Mouse (Mus musculus): ENCODE results near the gene Taf3. TPM values are rescaled to one million over a fixed set of nuclear protein-coding genes. Genes with fewer than 3 reads are reported as not detected.

Taf3 gene
- polyA plus RNA-seq, 2 experiments, result 9.2 to 12.4 TPM

DNA sequence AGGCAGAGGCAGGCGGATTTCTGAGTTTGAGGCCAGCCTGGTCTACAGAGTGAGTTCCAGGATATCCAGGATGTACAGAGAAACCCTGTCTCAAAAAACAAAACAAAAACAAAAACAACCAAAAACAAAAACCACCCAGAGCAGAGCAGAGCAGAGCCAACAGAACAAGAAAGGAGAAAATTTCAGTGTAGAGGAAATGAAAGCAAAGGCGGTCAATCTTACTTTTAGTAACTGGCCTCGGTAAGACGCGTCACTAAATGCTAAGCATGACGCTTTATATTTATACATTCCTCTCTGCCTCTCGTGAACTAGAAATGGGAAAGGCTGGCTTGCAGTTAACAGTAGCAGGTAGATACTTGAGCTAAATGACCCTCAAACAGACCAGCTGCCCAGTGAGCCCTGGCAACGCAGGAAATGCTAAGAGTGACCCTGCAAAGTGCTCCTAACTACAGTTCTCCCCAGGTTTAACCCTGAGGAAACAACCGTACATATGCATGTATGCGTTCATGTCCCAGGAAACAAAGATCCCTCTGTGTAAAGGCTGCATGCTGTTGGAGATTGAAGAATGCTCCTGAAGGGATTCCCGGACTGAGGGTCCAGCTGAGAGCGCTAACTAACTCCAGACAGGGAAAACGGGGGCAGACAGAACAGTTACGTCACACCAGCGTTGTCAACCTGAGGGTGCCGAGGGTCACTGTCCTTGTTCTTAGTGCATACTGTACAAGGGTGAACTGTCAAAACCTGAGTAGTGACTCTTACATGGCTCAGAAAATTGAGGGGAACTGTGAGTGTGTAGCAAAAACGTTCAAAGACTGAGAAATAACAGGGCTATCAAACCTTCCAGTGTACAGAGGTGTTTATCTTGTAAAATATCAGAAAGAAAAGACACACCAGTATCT is 58.5 kb downstream of the Taf3 start:
- DNase-seq (ENCODE audit: low spot score) (no peak), ATAC-seq (ENCODE audit: low FRiP score, low read depth) (no peak; the same call in 1 of the 2 replicates)
- Histone ChIP-seq H3K36me3 (ENCODE audit: control insufficient read depth, insufficient read depth, low read length) (no peaks in the 10 kb centered on the region), H3K9me3 (ENCODE audit: control insufficient read depth, low read length) (no peaks in the 10 kb centered on the region), H3K4me3 (replicated peaks; ENCODE audit: low read length) (no peak overlapping the region), H3K9ac (ENCODE audit: low read depth, low read length, severe bottlenecking) (no peak overlapping the region), H3K4me2 (replicated peaks; ENCODE audit: low read depth, low read length, severe bottlenecking) (no peak overlapping the region), H3K4me1 (ENCODE audit: control insufficient read depth, insufficient read depth, low read length) (peaks cover 5% of the 10 kb centered on the region; the same call in 1 of the 2 replicates), H3K27me3 (ENCODE audit: control insufficient read depth, insufficient read depth, low read length) (no peaks in the 10 kb centered on the region), H3K27ac (replicated peaks; ENCODE audit: low read depth, low read length) (no peak overlapping the region)
- 54% methylated on average over 17 of the region's 17 CpGs for WGBS
- TF ChIP-seq POLR2A (IDR thresholded peaks at IDR 0.05; ENCODE audit: borderline replicate concordance, extremely low read depth, insufficient read depth, insufficient read length), result no peak

DNA sequence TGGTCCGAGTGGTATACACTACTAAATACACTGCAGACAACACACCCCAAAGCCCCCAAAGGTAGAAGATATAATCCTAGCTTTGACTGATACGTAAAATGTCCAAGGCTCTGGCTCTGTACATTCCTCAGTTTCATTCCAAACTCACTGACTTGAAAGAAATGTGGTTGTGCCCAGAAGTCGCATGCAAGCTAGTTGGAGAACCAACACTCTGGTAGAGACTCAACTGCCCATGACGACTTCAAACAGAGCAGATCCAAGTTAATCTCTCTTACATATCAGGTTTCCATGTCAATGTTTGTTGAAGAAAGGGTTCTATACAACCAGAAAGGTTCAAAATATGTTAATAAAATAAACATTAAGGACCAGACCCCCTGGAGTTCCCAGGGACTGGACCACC is 60.1 kb downstream of the Taf3 start:
- WGBS, result 85% methylated on average over 4 of the region's 4 CpGs
- no peak overlapping the region for H3K4me3 ChIP-seq (replicated peaks; ENCODE audit: low read length)
- H3K36me3 ChIP-seq (ENCODE audit: control insufficient read depth, insufficient read depth, low read length), result no peaks in the 10 kb centered on the region
- no peak for DNase-seq (ENCODE audit: low spot score)
- no peak overlapping the region for H3K4me2 ChIP-seq (replicated peaks; ENCODE audit: low read depth, low read length, severe bottlenecking)
- no peak for ATAC-seq (ENCODE audit: low FRiP score, low read depth)
- no peak for TF ChIP-seq POLR2A (IDR thresholded peaks at IDR 0.05; ENCODE audit: borderline replicate concordance, extremely low read depth, insufficient read depth, insufficient read length)
- no peak overlapping the region for H3K9ac ChIP-seq (ENCODE audit: low read depth, low read length, severe bottlenecking)
- peaks cover 5% of the 10 kb centered on the region; the same call in 1 of the 2 replicates for H3K4me1 ChIP-seq (ENCODE audit: control insufficient read depth, insufficient read depth, low read length)
- H3K9me3 ChIP-seq (ENCODE audit: control insufficient read depth, low read length), result no peaks in the 10 kb centered on the region
- no peak overlapping the region for H3K27ac ChIP-seq (replicated peaks; ENCODE audit: low read depth, low read length)
- H3K27me3 ChIP-seq (ENCODE audit: control insufficient read depth, insufficient read depth, low read length), result no peaks in the 10 kb centered on the region

DNA sequence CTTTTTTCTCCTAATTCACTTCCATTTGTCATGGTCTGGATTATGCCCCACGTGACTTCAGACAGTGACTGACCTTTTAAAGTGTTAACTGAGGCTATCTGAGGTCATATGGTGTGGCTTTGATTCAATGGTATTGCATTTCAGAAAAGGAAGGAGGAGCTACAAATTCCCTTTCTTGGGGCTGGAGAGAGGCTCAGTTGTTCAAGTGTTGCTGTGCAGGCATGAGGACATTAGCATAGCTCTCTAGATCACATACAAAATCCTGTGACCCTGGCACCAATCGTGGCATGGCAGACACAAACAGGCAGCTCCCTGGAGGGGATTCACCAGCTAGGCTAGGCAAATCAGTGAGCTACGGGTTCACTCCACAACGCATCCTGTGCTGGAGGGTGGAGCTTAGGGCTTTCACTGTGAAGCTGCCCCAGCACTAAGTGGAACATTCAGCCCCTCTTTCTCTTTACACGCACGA is 62.4 kb downstream of the Taf3 start:
- Histone ChIP-seq H3K27me3 (ENCODE audit: control insufficient read depth, insufficient read depth, low read length) (no peaks in the 10 kb centered on the region), H3K36me3 (ENCODE audit: control insufficient read depth, insufficient read depth, low read length) (no peaks in the 10 kb centered on the region), H3K4me1 (ENCODE audit: control insufficient read depth, insufficient read depth, low read length) (peaks cover 5% of the 10 kb centered on the region; the same call in 1 of the 2 replicates), H3K4me2 (replicated peaks; ENCODE audit: low read depth, low read length, severe bottlenecking) (no peak overlapping the region), H3K9me3 (ENCODE audit: control insufficient read depth, low read length) (no peaks in the 10 kb centered on the region), H3K4me3 (replicated peaks; ENCODE audit: low read length) (no peak overlapping the region), H3K27ac (replicated peaks; ENCODE audit: low read depth, low read length) (no peak overlapping the region), H3K9ac (ENCODE audit: low read depth, low read length, severe bottlenecking) (no peak overlapping the region)
- 2% methylated on average over 6 of the region's 6 CpGs for WGBS
- ATAC-seq (ENCODE audit: low FRiP score, low read depth) (no peak), DNase-seq (ENCODE audit: low spot score) (no peak)
- no peak for TF ChIP-seq POLR2A (IDR thresholded peaks at IDR 0.05; ENCODE audit: borderline replicate concordance, extremely low read depth, insufficient read depth, insufficient read length)

DNA sequence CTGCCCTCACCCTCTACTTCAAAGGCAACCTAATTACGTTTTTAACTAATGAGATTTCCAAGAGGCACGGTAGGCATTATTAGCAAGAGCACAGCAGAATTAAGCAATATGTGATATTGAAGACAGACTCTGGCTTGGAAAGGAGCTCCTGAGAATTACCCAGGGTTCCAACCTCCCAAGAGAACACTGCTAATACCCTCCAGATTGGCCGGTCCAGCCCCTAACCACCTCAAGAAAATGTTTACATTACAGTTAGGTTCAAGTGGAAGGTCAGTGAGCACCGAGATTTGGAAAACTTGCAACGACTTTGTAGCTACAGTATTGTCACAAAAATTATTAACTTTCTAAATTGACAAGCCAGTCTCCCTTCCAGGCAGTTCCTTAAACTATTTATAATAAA is 66.0 kb downstream of the Taf3 start:
- DNase-seq (ENCODE audit: low spot score) (no peak), ATAC-seq (ENCODE audit: low FRiP score, low read depth) (no peak)
- Histone ChIP-seq H3K36me3 (ENCODE audit: control insufficient read depth, insufficient read depth, low read length) (no peaks in the 10 kb centered on the region), H3K4me1 (ENCODE audit: control insufficient read depth, insufficient read depth, low read length) (no peaks in the 10 kb centered on the region), H3K9me3 (ENCODE audit: control insufficient read depth, low read length) (no peaks in the 10 kb centered on the region), H3K27ac (replicated peaks; ENCODE audit: low read depth, low read length) (no peak overlapping the region), H3K4me3 (replicated peaks; ENCODE audit: low read length) (no peak overlapping the region), H3K9ac (ENCODE audit: low read depth, low read length, severe bottlenecking) (no peak overlapping the region), H3K4me2 (replicated peaks; ENCODE audit: low read depth, low read length, severe bottlenecking) (no peak overlapping the region), H3K27me3 (ENCODE audit: control insufficient read depth, insufficient read depth, low read length) (no peaks in the 10 kb centered on the region)
- WGBS, result 11% methylated on average over 5 of the region's 5 CpGs
- TF ChIP-seq POLR2A (IDR thresholded peaks at IDR 0.05; ENCODE audit: borderline replicate concordance, extremely low read depth, insufficient read depth, insufficient read length), result no peak

DNA sequence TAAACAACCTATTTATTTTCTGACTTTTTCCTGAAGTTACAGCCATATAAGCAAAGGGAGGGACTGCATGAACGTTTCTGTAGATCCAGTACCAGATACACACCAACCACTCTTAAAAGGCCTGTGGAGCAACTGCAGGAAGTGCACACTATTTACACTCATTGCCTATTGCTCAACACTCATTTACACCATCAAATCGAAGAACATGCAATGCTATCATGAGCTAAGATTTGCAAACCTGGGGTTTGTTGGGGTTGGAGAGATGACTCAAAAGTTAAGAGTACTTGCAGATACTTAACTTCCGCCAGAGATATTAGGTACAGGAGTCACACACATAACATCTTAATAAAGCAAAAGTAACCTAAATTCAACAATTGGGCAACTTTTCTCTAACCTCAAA is 76.5 kb downstream of the Taf3 start:
- 73% methylated on average over 3 of the region's 3 CpGs for WGBS
- H3K36me3 ChIP-seq (ENCODE audit: control insufficient read depth, insufficient read depth, low read length), result no peaks in the 10 kb centered on the region
- H3K27me3 ChIP-seq (ENCODE audit: control insufficient read depth, insufficient read depth, low read length), result no peaks in the 10 kb centered on the region
- no peak for DNase-seq (ENCODE audit: low spot score)
- no peaks in the 10 kb centered on the region for H3K4me1 ChIP-seq (ENCODE audit: control insufficient read depth, insufficient read depth, low read length)
- ATAC-seq (ENCODE audit: low FRiP score, low read depth), result no peak
- H3K9me3 ChIP-seq (ENCODE audit: control insufficient read depth, low read length), result no peaks in the 10 kb centered on the region
- H3K9ac ChIP-seq (ENCODE audit: low read depth, low read length, severe bottlenecking), result no peak overlapping the region
- no peak overlapping the region for H3K4me3 ChIP-seq (replicated peaks; ENCODE audit: low read length)
- no peak for TF ChIP-seq POLR2A (IDR thresholded peaks at IDR 0.05; ENCODE audit: borderline replicate concordance, extremely low read depth, insufficient read depth, insufficient read length)
- H3K27ac ChIP-seq (replicated peaks; ENCODE audit: low read depth, low read length), result no peak overlapping the region
- no peak overlapping the region for H3K4me2 ChIP-seq (replicated peaks; ENCODE audit: low read depth, low read length, severe bottlenecking)
